Mouse (Mus musculus) adrenal gland, adult 18-20 months (tissue): ENCODE data around the gene Pih1d2. TPM values are rescaled to one million over a fixed set of nuclear protein-coding genes. Genes with fewer than 3 reads are reported as not detected.

Experiments used
- DNase-seq, 2 experiments: peaks; one replicate each; pipeline ENCODE4 v3.0.0; 2021 to 2022; ENCODE audit warnings: low spot score in 2 of 2
- long read RNA-seq, 2 experiments: library from polyadenylated mRNA; stranded (forward); transcript quantifications; one replicate each; pipeline ENCODE4 v2.0.0; 2021
- total RNA-seq, 2 experiments: library from RNA; stranded (reverse); gene quantifications; 1 replicate in 1 of 2; 2 replicates in 1 of 2; pipeline ENCODE4 v1.2.3; 2021

Pih1d2 gene
- total RNA-seq, result 1 to 10 TPM; 1.2 to 2.1 TPM
- long read RNA-seq, experiment 1, result 0 reads
- long read RNA-seq, experiment 2, partial matches to known transcripts, result 0 of 1 reads
- long read RNA-seq, experiment 2, other reads (novel, unspliced or antisense), result 0 of 1 reads

- DNase-seq, result peak; percentile 82 to 85
Measured at GRCm38 (mm10) chr9:50616766-50617603, at the start of gene Pih1d2, which contains the start of gene Nkapd1. Pih1d2 (plus strand) TSS chr9:50617321. Nkapd1 (minus strand) TSS chr9:50617464.

GRCm38 (mm10) chr9:50567372-50567771 lies 49.7 kb upstream of the Pih1d2 start:
- no peak for DNase-seq

GRCm38 (mm10) chr9:50567881-50568280 lies 49.2 kb upstream of the Pih1d2 start:
- DNase-seq, result no peak

GRCm38 (mm10) chr9:50569599-50570525 lies 47.3 kb upstream of the Pih1d2 start:
- no peak for DNase-seq

- DNase-seq, result no peak
Measured at GRCm38 (mm10) chr9:50580370-50580769, 36.8 kb upstream of the Pih1d2 start.

DNA sequence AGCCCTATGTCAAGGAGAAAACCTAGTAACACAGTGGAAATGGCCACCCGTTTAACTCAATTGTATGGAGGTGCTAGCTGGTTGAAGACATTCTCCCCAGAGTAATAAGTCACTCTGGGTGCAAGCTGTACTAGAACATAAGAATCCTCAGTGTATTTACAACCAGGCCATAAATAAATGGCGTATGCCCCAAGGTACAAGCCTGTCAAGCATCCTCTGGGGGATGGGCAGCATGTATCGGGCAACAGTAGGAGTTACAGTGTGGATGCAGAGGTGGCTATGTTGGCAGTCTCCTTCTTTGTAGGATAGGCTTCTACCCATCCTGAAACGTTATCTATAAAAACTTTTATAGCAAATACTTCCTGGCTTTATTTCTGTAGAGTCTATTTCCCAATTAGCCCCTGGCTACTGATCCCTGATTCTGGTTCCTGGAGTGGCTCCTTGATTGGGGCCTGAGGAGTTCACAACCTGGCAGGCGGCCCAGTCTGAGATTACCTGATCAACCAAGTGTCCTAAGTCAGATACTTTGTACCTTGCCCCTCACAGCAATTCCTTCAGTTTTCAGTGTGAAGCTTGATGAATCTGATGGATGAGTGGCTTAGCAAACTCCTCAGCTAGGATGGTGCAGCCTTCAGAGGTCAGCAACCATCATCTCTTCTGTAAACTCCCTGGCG lies 31.8 kb upstream of the Pih1d2 start:
- no peak for DNase-seq

- DNase-seq, result no peak
Measured at GRCm38 (mm10) chr9:50586955-50587354, 30.2 kb upstream of the Pih1d2 start.

DNA sequence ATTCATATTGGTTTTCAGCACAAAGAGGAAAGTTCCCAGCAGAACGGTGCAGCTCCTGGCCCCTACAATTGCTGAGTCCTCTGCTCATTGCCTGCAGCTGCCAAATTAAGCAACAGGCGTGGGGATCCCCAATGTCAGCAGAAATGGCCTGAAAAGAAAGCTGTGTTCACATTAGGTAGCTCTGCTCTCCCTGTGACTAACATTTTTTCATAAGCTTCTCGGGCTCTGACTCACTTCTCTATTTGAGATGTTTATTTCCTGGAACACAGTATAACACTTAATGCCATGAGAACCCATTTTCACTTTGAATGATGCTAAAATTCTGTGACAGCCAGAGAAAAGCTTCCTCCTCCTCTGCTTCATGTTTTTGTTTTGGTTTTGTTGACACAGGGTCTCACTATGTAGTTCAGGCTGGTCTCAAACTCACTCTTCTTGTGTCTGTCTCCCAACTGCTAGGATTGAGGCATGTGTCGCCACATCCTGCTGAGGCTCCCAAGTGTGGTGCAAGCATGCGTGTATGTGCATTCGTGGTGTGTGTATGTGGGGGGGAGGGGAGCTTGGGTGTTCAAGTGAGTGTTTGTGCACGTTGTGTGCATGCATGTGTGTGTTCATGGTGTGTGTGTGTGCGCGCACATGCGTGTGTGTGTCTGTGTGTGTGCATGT lies 26.1 kb upstream of the Pih1d2 start:
- no peak for DNase-seq

GRCm38 (mm10) chr9:50592955-50593354 lies 24.2 kb upstream of the Pih1d2 start:
- no peak for DNase-seq

DNA sequence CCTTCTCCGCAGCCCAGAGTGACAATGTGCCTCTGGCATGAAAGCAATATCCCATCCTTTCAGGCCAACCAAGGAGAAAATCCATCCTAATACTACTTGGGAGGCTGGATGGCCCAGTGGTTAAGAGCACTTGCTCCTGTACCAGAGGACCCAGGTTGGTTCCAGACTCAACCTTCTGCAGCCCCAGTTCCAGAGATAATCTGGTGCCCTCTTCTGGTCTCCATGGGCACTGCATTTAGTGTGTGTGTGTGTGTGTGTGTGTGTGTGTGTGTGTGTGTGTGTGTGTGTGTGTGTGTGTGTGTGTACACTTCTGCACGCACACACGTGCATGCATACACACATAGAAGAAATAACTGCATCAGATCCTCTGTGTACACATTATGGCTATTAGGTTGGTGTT lies 23.6 kb upstream of the Pih1d2 start:
- peak; percentile 16 to 40 for DNase-seq

DNA sequence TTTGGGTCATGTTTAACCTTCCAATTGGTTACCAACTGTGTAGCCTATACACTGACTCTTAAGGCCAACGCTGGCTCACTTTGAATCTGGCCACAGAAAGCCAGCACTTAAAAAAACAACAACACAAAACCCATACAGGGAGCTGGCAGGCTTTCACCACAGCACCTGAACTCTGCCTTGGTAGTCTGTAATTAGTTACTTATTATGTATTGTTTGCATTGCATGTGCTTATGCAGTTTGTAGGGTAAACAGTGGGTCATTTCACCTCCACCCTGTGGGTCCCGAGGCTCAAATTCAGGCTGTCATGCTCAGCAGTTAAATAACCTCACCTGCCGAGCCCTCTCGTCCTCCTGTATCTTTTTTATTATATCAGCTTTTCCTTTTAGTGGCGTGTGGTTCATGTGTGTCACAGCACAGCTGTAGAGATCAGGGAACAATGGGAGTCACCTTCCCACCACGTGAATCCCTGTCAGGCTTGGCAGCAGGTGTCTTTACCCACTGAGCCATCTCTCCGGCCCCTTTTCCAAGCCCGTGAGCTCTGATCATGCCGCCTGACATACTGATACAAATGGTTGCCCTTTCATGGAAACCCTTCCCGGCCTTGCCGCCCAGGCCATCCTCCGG lies 22.2 kb upstream of the Pih1d2 start:
- DNase-seq, result no peak

GRCm38 (mm10) chr9:50596973-50597372 lies 20.1 kb upstream of the Pih1d2 start:
- no peak for DNase-seq

DNA sequence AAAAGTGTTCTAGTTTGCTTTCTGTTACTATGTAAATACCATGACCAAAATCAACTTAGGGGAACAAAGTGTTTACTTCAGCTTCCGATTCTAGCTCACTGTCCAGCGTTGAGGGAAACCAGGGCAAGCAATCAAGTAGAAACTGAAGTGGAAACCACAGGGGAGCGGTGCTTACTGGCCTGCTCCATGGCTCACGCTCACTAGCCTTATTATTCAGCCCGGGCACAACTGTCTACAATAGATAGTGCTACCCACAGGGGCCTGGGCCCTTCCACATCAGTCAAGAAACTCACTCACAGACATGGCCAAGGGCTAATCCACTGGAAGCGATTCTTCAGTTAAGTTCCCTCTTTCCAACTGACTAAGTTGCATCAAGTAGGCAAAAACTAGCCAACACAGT lies 15.6 kb upstream of the Pih1d2 start:
- no peak for DNase-seq

- DNase-seq, result no peak
Measured at GRCm38 (mm10) chr9:50602055-50602845, 14.9 kb upstream of the Pih1d2 start.

GRCm38 (mm10) chr9:50603189-50603997 lies 13.7 kb upstream of the Pih1d2 start, which contains the start of the genes Sdhd and Timm8b:
Sdhd (minus strand) TSS chr9:50603812.
Timm8b (plus strand) TSS chr9:50603910.
- DNase-seq, result peak; percentile 86 to 87

DNA sequence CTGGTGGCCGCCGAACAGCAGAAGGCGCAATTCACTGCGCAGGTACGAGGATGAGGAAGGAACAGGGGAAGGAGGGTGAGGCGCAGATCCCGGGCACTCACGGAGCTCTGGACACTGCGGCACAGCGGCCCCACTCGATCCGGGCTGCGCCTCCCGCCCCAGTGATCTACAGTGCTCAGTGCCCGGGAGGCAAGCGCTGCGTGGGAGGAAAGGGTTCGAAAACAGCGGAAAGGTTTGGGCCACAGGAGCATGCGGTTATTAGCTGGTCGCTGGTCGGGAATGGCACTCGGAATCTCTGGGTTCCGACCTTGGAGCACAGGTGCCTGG lies 13.2 kb upstream of the Pih1d2 start:
- no peak for DNase-seq

DNA sequence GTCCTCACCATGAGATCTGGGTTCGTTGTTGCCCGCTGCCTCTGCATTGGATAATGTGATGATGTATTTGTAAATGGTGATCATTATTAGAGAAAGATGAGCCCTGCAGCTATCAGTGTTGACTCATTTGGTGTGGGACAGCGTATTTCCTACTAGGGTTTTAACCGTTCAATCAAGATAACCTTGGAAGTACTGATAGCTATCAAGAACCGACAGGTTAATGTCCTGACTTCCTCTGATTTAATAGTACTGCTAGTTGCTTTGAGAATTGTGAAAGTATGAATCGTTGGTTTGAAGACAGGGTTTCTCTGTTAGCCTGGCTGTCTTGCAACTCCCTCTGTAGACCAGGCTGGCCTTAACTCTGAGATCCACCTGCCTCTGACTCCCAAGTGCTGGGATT lies 12.8 kb upstream of the Pih1d2 start:
- DNase-seq, result no peak

GRCm38 (mm10) chr9:50612115-50612514 lies 5.0 kb upstream of the Pih1d2 start:
- DNase-seq, result no peak
